Mouse (Mus musculus) mesoderm, embryonic 11.5 days (tissue): ENCODE results near the gene Klrg2.
"Not testable (repeated sequence)": the region's sequence is repeated elsewhere in the genome, so short reads cannot be mapped to it uniquely, and the experiment has no call there.

Source experiments
- DNase-seq: peaks from one replicate; pipeline ENCODE4 v3.0.0-alpha.2; 2012; ENCODE audit warnings: low read depth, low spot score

Gene Klrg2

DNA sequence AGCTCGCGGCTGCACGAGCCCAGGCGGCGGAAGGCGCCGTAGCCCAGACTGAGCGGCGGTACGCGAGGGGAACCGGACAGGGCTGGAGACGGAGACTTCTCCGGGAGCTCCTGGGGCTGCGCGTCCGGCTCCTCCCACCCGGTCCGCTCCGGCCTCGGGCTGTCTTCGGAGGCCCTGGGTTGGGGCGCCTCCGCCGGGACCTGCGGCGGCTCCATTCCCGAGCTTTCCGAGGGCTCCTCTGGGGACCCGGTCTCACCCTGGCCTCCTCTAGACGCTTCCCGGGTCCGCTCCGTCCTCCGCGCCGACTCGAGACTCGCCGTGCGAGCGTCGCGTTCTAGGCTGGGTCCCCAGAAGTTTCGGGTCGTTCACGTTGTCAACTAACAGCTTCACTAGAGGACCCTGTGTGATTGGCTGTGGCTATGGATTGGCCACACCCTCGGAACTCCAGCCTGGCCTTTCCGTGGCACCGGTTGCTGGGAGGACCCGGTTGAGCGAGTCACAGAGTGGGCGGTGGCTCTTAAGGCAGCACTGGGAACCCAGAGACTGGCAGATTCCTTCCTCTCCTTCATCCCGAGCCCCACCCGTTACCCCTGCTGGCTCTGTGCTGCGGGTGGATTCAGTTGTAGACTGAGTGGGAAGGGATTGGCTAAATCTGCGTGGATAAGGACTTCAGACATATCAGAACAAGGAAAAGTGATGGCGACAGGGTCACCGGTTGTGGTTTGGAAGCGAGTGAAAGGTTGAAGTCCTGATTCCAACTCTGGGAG, at the start of gene Klrg2:
Gene Klrg2, minus strand, starts transcription at position 391 of the 767 bp plus-strand sequence.
- peak; percentile 59 for DNase-seq

GRCm38 (mm10) chr6:38682532-38682931, 45.5 kb upstream of the Klrg2 start:
- DNase-seq: no peak

- no peak for DNase-seq
Observed at GRCm38 (mm10) chr6:38677629-38678028, 40.6 kb upstream of the Klrg2 start.

- no peak for DNase-seq
Observed at GRCm38 (mm10) chr6:38676723-38677122, 39.7 kb upstream of the Klrg2 start.

DNA sequence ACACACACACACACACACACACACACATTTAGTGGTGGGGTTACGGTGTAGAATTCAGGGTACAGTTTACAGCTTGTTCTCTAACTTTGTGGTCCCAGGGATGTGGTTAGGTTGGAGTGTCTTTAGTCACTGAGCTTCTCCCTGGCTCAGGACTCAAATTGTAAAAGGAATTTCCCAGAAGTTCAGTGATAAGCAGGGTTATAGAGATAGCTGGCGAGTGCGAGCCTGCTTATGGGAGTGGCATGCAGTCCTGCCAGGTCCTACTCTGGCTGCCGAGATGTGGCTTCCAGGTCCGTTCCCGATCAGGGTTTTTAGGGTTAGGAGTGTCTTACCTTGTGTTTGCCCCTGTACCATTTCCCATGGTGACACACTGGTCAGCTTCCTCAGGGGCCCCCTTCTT, 39.2 kb upstream of the Klrg2 start:
- DNase-seq: no peak

DNA sequence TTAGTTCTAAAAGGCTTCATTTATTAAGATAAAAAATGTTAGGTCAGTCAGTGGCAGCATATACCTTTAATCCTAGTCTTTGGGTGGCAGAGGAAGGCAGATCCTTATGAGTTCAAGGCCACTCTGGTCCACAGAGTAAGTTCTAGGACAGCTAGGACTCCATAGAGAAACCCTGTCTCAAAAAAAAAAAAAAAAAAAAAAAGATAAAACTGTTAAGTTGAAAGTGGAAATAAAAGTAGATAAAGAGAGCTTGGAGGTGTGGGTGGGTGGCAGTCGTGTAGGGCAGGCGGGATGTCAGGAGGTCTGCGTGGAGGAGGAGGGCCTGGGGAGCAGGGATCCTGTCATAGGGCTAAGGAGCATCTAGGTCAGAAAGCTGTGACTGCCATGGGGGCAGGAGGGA, 35.0 kb upstream of the Klrg2 start:
- DNase-seq: no peak

DNA sequence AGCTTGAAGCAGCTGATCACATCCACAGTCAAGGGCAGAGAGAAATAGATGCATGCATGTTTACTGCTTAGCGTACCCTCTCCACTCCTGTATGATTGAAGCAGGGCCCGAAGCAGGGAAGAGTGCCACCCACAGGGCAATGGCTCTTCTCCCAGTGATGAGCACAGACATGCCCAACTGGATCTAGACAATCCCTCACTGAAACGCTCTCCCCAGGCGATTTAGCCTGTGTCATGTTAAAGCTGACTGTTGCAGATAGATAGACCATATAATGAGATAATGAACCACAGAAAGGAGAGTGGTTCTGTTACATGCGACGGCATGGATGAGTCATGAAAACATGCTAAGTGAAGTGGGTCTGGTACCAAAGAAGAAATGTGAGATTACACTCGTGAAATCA, 34.2 kb upstream of the Klrg2 start:
- no peak for DNase-seq

DNA sequence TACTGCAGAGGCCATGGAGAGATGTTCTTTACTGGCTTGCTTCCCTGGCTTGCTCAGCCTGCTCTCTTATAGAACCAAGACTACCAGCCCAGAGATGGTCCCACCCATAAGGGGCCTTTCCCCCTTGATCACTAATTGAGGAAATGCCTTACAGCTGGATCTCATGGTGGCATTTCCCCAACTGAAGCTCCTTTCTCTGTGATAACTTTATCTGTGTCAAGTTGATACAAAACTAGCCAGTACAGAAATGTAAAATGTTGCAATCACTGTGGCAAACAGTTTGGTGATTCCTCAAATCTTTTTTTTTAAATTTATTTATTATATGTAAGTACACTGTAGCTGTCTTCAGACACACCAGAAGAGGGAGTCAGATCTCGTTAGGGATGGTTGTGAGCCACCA, 33.4 kb upstream of the Klrg2 start:
- not testable (repeated sequence) for DNase-seq

DNA sequence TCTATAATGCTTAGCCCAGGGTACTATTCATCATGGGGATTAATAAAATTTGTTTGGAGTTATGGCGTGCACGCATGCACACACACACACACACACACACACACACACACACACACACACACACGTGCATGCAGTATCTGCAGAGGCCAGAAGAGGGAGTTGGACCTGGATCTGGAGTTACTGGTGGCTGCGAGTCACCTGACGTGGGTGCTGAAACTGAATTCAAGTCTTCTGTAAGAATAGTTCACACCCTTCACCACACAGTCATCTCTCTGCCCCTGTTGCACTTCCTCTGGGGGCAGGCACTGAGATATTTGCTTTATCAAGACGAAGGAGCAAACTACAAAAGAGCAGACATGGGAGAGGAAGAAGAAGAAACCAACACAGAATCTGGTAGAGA, 32.5 kb upstream of the Klrg2 start:
- DNase-seq: no peak

- DNase-seq: peak; percentile 50
Observed at GRCm38 (mm10) chr6:38662714-38663615, 25.9 kb upstream of the Klrg2 start, which contains the start of gene Clec2l. Gene Clec2l (plus strand): TSS chr6:38663069.

GRCm38 (mm10) chr6:38661626-38662025, 24.6 kb upstream of the Klrg2 start:
- no peak for DNase-seq

DNA sequence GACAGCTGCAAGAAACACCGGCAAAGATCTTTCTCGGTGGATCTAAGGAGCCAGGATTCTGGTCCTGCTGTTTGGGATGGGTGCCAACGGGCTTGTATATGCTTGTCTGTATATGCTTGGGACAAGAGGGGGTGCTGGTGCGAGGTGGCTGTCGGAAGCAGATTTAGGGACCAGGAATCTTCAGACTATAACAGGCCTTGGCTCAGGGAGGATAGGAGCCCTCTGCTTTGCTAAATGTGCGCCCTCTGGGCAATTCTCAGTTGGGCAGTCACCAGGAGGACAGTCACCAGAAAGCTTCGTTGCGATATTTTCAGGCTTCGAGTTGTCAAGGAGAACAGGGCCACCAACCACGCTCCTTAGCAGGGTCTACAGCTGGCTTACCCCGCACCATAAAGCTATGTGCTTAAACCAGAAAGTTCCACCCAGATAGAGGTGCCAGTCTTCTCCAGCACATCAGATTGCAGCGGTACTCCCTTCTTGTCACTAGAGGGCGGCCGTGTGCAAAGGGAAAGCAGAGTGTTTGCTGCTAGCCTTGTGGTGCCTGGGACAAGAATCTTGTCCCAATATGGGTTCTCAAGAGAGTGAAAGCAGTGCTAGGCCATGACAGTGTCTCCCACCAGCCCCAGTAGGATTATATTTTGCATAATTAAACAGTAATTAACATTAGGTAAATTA, 13.4 kb upstream of the Klrg2 start:
- peak; percentile 72 for DNase-seq

DNA sequence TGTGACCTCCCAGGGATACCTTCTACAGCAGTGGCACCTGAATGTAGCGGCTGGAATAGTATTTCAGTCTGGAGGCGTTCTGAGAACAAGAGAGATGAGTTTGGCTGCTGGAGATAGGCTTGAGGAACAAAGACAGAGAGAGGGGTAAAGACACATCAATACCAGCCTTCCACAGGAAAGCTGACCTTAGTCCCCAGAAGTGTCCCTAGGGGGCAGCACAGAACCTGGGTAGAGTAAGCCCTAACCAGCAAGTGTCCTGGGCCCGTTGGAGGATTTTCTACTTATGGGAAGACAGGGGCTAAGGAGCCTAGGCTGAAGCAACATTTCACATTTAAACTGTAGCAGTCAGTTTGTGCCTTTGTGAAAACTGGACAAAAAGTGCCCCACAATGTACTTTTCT, 12.5 kb upstream of the Klrg2 start:
- DNase-seq: no peak

DNA sequence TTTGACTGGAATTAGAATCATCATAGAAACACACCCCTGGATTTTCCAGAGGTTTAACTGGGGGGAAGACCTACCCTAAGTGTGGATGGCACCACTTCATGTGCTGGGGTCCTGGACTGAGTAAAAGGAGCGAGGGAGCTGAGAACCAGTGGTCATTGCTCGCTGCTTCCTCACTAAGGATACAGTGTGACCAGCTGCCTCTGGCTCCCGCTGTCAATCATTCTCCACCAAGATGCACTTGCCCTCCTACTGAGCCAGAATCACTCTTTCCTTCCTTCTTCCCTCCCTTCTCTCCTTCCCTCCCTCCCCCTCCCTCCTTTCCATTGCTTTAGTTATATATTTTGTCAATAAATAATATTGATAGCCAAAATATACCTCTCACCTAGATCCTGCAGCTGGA, 6.0 kb upstream of the Klrg2 start:
- DNase-seq: no peak

DNA sequence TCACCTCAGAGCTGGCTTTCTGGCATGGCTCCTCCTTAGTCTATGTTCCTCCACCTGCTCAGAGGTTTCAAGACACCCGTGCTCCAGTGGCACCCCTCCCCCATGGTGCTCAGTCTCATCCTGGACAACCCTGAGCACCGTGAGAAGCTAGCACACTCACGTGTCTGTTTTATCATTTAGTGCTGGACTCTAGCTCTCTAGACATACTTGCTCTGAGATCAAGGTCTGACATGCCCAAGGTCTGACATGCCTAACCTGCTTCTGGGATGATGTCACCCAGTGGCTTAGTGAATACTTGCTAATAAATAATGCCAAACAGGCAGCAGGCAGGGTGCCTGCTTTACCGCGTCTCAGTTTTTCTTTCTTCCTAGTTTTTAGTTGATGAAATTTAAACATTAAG, 5.6 kb upstream of the Klrg2 start:
- no peak for DNase-seq

GRCm38 (mm10) chr6:38641645-38642044, 4.6 kb upstream of the Klrg2 start:
- no peak for DNase-seq

DNA sequence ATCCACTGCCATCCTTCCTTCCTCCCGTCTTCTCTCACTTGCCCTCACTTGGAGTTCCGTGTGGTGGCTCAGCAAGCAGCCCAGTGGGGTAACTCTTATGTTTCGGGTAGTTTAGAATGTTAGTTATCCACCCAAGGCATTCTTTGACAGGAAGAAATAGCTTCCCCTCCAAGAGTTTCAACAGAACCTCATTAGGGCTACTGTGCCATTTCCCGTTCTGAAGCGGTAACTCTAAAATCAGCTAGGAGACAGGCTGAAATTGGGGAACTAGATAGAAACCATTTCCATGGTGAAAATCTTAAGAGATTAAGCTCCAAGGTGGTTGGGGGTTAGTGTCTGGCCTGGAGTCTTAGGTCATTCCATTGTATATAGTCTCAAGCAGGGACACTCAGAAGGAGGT, 4.2 kb upstream of the Klrg2 start:
- no peak for DNase-seq

DNA sequence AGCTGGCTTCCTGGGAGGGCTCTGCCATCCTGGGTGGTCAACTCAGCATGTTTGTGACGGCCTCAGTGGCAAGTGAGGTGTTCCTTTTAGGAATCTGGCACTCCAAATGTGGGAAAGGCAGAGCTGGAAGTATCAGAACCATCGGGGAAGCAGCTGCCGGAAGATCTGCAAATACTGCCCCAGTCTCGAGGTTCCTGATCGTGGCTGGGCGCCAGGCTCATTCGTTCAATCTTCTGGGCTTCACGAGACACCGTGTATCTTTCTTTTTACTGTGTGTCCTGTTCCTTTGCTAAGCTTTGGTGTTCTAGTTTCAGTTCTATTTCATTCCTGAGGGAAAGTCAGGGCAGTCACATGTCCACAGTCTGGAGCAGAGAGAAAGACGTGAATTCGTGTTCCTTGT, 3.4 kb upstream of the Klrg2 start:
- DNase-seq: no peak

- peak; percentile 50 for DNase-seq
Observed at GRCm38 (mm10) chr6:38635941-38636851, 846 bp downstream of the Klrg2 start.

GRCm38 (mm10) chr6:38634461-38634860, 2.6 kb downstream of the Klrg2 start:
- DNase-seq: no peak

GRCm38 (mm10) chr6:38632826-38633225, 4.2 kb downstream of the Klrg2 start:
- DNase-seq: no peak
